Mouse (Mus musculus) CH12.LX (cell line): ENCODE measurements around the gene Mdm4. TPM values are rescaled to one million over a fixed set of nuclear protein-coding genes. Genes with fewer than 3 reads are reported as not detected.

Source experiments
- DNase-seq: peaks from one replicate; pipeline ENCODE4 v3.0.0-alpha.2; 2013; ENCODE audit errors: extremely low read depth
- H3K27ac ChIP-seq: 2 replicates; pipeline ENCODE4 v1.5.1; 2012; ENCODE audit warnings: low read depth, mild to moderate bottlenecking, control low read depth, moderate library complexity; ENCODE audit not compliant: insufficient read depth
- H3K27me3 ChIP-seq: replicated peaks from 2 replicates; pipeline ENCODE3; 2012; ENCODE audit warnings: inconsistent platforms
- H3K36me3 ChIP-seq, 2 experiments: replicated peaks in 1 of 2; 2 replicates each; pipeline versions ENCODE3 to v1.6.1; 2012; ENCODE audit warnings: inconsistent platforms in 1 of 2, low read length in 1 of 2, mild to moderate bottlenecking in 1 of 2, mixed read lengths in 1 of 2, moderate library complexity in 1 of 2; ENCODE audit not compliant: control insufficient read depth in 1 of 2, insufficient read depth in 1 of 2
- H3K4me1 ChIP-seq, 2 experiments: 2 replicates each; pipeline ENCODE4 v1.6.1; 2012; ENCODE audit warnings: inconsistent platforms in 1 of 2, moderate library complexity in 1 of 2; ENCODE audit not compliant: insufficient read depth in 2 of 2, control insufficient read depth in 1 of 2
- H3K4me2 ChIP-seq: 2 replicates; pipeline ENCODE4 v1.6.1; 2012; ENCODE audit warnings: low read depth, mild to moderate bottlenecking, control low read depth; ENCODE audit not compliant: poor library complexity, insufficient read depth, severe bottlenecking
- H3K4me3 ChIP-seq, 3 experiments: fragments of 150-350 bp in 1 of 3; sonication (generic) in 1 of 3; replicated peaks in 1 of 3; 2 replicates each; pipeline versions ENCODE3 to v1.5.1; 2011 to 2012; ENCODE audit warnings: low read depth in 2 of 3, low read length in 2 of 3, mild to moderate bottlenecking in 2 of 3, moderate library complexity in 2 of 3, control low read depth in 1 of 3, improper control_type of control experiment in 1 of 3, inconsistent platforms in 1 of 3, mixed read lengths in 1 of 3; ENCODE audit not compliant: poor library complexity in 1 of 3
- H3K79me2 ChIP-seq: replicated peaks from 2 replicates; pipeline ENCODE4 v1.6.1; 2012; ENCODE audit warnings: mild to moderate bottlenecking, moderate library complexity; ENCODE audit not compliant: control insufficient read depth, poor library complexity, insufficient read depth, severe bottlenecking; ENCODE audit errors: extremely low read depth
- H3K9ac ChIP-seq: 2 replicates; pipeline ENCODE4 v1.6.1; 2012; ENCODE audit warnings: low read depth, mild to moderate bottlenecking, control low read depth, moderate library complexity; ENCODE audit not compliant: insufficient read depth
- H3K9me3 ChIP-seq: replicated peaks from 2 replicates; pipeline ENCODE3; 2012; ENCODE audit warnings: low read length, inconsistent platforms, mixed read lengths
- BHLHE40 ChIP-seq: IDR thresholded peaks from 2 replicates; pipeline ENCODE4 v1.6.1; 2011; ENCODE audit warnings: mild to moderate bottlenecking, low read depth, low read length, improper control_type of control experiment
- CHD1 ChIP-seq: IDR thresholded peaks from 2 replicates; pipeline ENCODE4 v1.6.1; 2012; ENCODE audit warnings: low read depth, low read length, improper control_type of control experiment, inconsistent platforms
- CHD2 ChIP-seq: IDR thresholded peaks from 2 replicates; pipeline ENCODE4 v1.6.1; 2011; ENCODE audit warnings: low read length, improper control_type of control experiment
- CTCF ChIP-seq, 2 experiments: IDR thresholded peaks in 1 of 2; conservative IDR thresholded peaks in 1 of 2; 2 replicates each; pipeline ENCODE4 v1.5.1; 2011 to 2012; ENCODE audit warnings: low read depth in 2 of 2, low read length in 2 of 2, improper control_type of control experiment in 1 of 2, inconsistent platforms in 1 of 2, mild to moderate bottlenecking in 1 of 2, moderate library complexity in 1 of 2
- E2F4 ChIP-seq: IDR thresholded peaks from 2 replicates; pipeline ENCODE4 v1.6.1; 2011; ENCODE audit warnings: low read depth, low read length, improper control_type of control experiment; ENCODE audit not compliant: insufficient replicate concordance
- ELF1 ChIP-seq: IDR thresholded peaks from 2 replicates; pipeline ENCODE4 v1.6.1; 2014; ENCODE audit warnings: low read depth, mild to moderate bottlenecking, inconsistent platforms, low read length, improper control_type of control experiment
- EP300 ChIP-seq: IDR thresholded peaks from 2 replicates; pipeline ENCODE4 v1.6.1; 2011; ENCODE audit warnings: low read length, improper control_type of control experiment
- ETS1 ChIP-seq: conservative IDR thresholded peaks from 2 replicates; pipeline ENCODE4 v1.6.1; 2012; ENCODE audit warnings: low read depth, mild to moderate bottlenecking, inconsistent platforms, low read length, improper control_type of control experiment, moderate library complexity
- GABPA ChIP-seq: IDR thresholded peaks from 2 replicates; pipeline ENCODE4 v1.6.1; 2012; ENCODE audit warnings: low read depth, low read length, improper control_type of control experiment, inconsistent platforms; ENCODE audit not compliant: insufficient replicate concordance
- HCFC1 ChIP-seq: IDR thresholded peaks from 2 replicates; pipeline ENCODE4 v1.6.1; 2012; ENCODE audit warnings: low read depth, mild to moderate bottlenecking, inconsistent platforms, low read length, improper control_type of control experiment
- IRF4 ChIP-seq: IDR thresholded peaks from 2 replicates; pipeline ENCODE4 v1.6.1; 2014; ENCODE audit warnings: low read depth, mild to moderate bottlenecking, inconsistent platforms, low read length, improper control_type of control experiment
- JUN ChIP-seq: IDR thresholded peaks from 2 replicates; pipeline ENCODE4 v1.6.1; 2011; ENCODE audit warnings: low read depth, mild to moderate bottlenecking, low read length, improper control_type of control experiment, moderate library complexity; ENCODE audit not compliant: insufficient read depth
- JUND ChIP-seq: conservative IDR thresholded peaks from 2 replicates; pipeline ENCODE4 v1.6.1; 2011; ENCODE audit warnings: low read depth, low read length, improper control_type of control experiment
- KAT2A ChIP-seq: IDR thresholded peaks from 2 replicates; pipeline ENCODE4 v1.6.1; 2012; ENCODE audit warnings: low read length, improper control_type of control experiment, inconsistent platforms; ENCODE audit not compliant: insufficient replicate concordance
- MAFK ChIP-seq: IDR thresholded peaks from 2 replicates; pipeline ENCODE4 v1.6.1; 2011; ENCODE audit warnings: low read length, improper control_type of control experiment; ENCODE audit not compliant: insufficient replicate concordance
- MAX ChIP-seq: IDR thresholded peaks from 2 replicates; pipeline ENCODE4 v1.6.1; 2011; ENCODE audit warnings: low read length, improper control_type of control experiment
- MAZ ChIP-seq: IDR thresholded peaks from 2 replicates; pipeline ENCODE4 v1.6.1; 2012; ENCODE audit warnings: low read depth, mild to moderate bottlenecking, inconsistent platforms, low read length, improper control_type of control experiment, moderate library complexity
- MEF2A ChIP-seq: IDR thresholded peaks from 2 replicates; pipeline ENCODE4 v1.6.1; 2014; ENCODE audit warnings: low read depth, mild to moderate bottlenecking, inconsistent platforms, low read length, improper control_type of control experiment, borderline replicate concordance
- MXI1 ChIP-seq: IDR thresholded peaks from 2 replicates; pipeline ENCODE4 v1.6.1; 2011; ENCODE audit warnings: mild to moderate bottlenecking, low read depth, low read length, improper control_type of control experiment
- MYC ChIP-seq: IDR thresholded peaks from 2 replicates; pipeline ENCODE4 v1.6.1; 2011; ENCODE audit warnings: low read depth, mild to moderate bottlenecking, improper control_type of control experiment, low read length
- NELFE ChIP-seq: IDR thresholded peaks from 2 replicates; pipeline ENCODE4 v1.6.1; 2011; ENCODE audit warnings: low read depth, low read length, improper control_type of control experiment
- NRF1 ChIP-seq: IDR thresholded peaks from 2 replicates; pipeline ENCODE4 v1.6.1; 2014; ENCODE audit warnings: low read depth, mild to moderate bottlenecking, inconsistent platforms, low read length, improper control_type of control experiment, moderate library complexity
- PAX5 ChIP-seq: IDR thresholded peaks from 2 replicates; pipeline ENCODE4 v1.6.1; 2012; ENCODE audit warnings: low read length, inconsistent platforms, mixed read lengths
- POLR2A ChIP-seq: IDR thresholded peaks from 2 replicates; pipeline ENCODE4 v1.6.1; 2011; ENCODE audit warnings: low read depth, mild to moderate bottlenecking, improper control_type of control experiment, low read length
- POLR2AphosphoS2 ChIP-seq: IDR thresholded peaks from 2 replicates; pipeline ENCODE4 v1.6.1; 2011; ENCODE audit warnings: low read depth, low read length, improper control_type of control experiment
- RAD21 ChIP-seq: IDR thresholded peaks from 2 replicates; pipeline ENCODE4 v1.6.1; 2011; ENCODE audit warnings: low read depth, mild to moderate bottlenecking, low read length, improper control_type of control experiment, moderate library complexity
- RCOR1 ChIP-seq: conservative IDR thresholded peaks from 2 replicates; pipeline ENCODE4 v1.6.1; 2012; ENCODE audit warnings: low read depth, mild to moderate bottlenecking, inconsistent platforms, low read length, improper control_type of control experiment
- SIN3A ChIP-seq: IDR thresholded peaks from 2 replicates; pipeline ENCODE4 v1.6.1; 2012; ENCODE audit warnings: low read length, improper control_type of control experiment, inconsistent platforms
- SMC3 ChIP-seq: IDR thresholded peaks from 2 replicates; pipeline ENCODE4 v1.6.1; 2011; ENCODE audit warnings: low read depth, low read length, improper control_type of control experiment
- TBP ChIP-seq: conservative IDR thresholded peaks from 2 replicates; pipeline ENCODE4 v1.6.1; 2011; ENCODE audit warnings: low read depth, low read length, improper control_type of control experiment
- TCF12 ChIP-seq: IDR thresholded peaks from 2 replicates; pipeline ENCODE4 v1.6.1; 2014; ENCODE audit warnings: low read depth, mild to moderate bottlenecking, inconsistent platforms, low read length, improper control_type of control experiment
- UBTF ChIP-seq: IDR thresholded peaks from 2 replicates; pipeline ENCODE4 v1.6.1; 2012; ENCODE audit warnings: low read depth, mild to moderate bottlenecking, inconsistent platforms, low read length, improper control_type of control experiment, moderate library complexity
- USF1 ChIP-seq: IDR thresholded peaks from 2 replicates; pipeline ENCODE4 v1.6.1; 2014; ENCODE audit warnings: low read depth, mild to moderate bottlenecking, inconsistent platforms, low read length, improper control_type of control experiment
- USF2 ChIP-seq: conservative IDR thresholded peaks from 2 replicates; pipeline ENCODE4 v1.6.1; 2011; ENCODE audit warnings: low read depth, low read length, improper control_type of control experiment
- ZC3H11A ChIP-seq: IDR thresholded peaks from 2 replicates; pipeline ENCODE4 v1.6.1; 2012; ENCODE audit warnings: low read depth, mild to moderate bottlenecking, inconsistent platforms, low read length, improper control_type of control experiment
- ZKSCAN1 ChIP-seq: IDR thresholded peaks from 2 replicates; pipeline ENCODE4 v1.6.1; 2012; ENCODE audit warnings: low read depth, inconsistent platforms, low read length, improper control_type of control experiment, borderline replicate concordance
- ZMIZ1 ChIP-seq: IDR thresholded peaks from 2 replicates; pipeline ENCODE4 v1.6.1; 2012; ENCODE audit warnings: low read depth, mild to moderate bottlenecking, inconsistent platforms, low read length, improper control_type of control experiment
- ZNF384 ChIP-seq: IDR thresholded peaks from 2 replicates; pipeline ENCODE4 v1.6.1; 2012; ENCODE audit warnings: low read depth, low read length, improper control_type of control experiment, inconsistent platforms
- dilution Hi-C: fragments of 300-500 bp; cut with MboI; formaldehyde crosslinking; loops from 2 replicates; pipeline ENCODE4 v1.14.3; 2020; ENCODE audit warnings: low sequenced_read_pairs; ENCODE audit not compliant: extremely low pct_unique_long_range_greater_than_20kb, extremely low pct_ligation_motif_present
- in situ Hi-C: fragments of 300-500 bp; cut with MboI; formaldehyde crosslinking; loops from 3 replicates; pipeline ENCODE4 v1.14.3; 2019; ENCODE audit warnings: low sequenced_read_pairs, low pct_ligation_motif_present, low pct_unique_long_range_greater_than_20kb, mixed read lengths
- polyA plus RNA-seq: library from polyadenylated mRNA; unstranded; fragments of >175 nt; gene quantifications from 2 replicates; pipeline ENCODE4 v1.2.1, GENCODE M21; 2012; ENCODE audit warnings: low read depth; ENCODE audit not compliant: insufficient read length
- total RNA-seq, 2 experiments: library from RNA; depleted of rRNA; stranded (reverse); fragments of 300-350 nt in 1 of 2; fragments of >200 nt in 1 of 2; gene quantifications; 2 replicates each; pipeline ENCODE4 v1.2.3; 2012 to 2014

The Mdm4 gene
- total and polyA plus RNA-seq, 3 experiments: 66.5 to 107 (median 78.9) TPM

GRCm38 (mm10) chr1:133025051-133025795, 5.1 kb downstream of the Mdm4 start:
- Histone ChIP-seq H3K9ac (peak overlapping the region; percentile 81), H3K27me3 (no peaks in the 10 kb centered on the region), H3K4me2 (no peak overlapping the region; the same call in 1 of the 2 replicates), H3K4me1 (peaks cover 0 to 34% of the 10 kb centered on the region in 2 experiments; a peak in 2 of 4 replicates), H3K79me2 (peaks cover 44% of the 10 kb centered on the region), H3K9me3 (peaks cover 3% of the 10 kb centered on the region), H3K4me3 (peak overlapping the region; percentile 71 to 99 (median 78)), H3K36me3 (peaks cover 3 to 6% of the 10 kb centered on the region in 2 experiments), H3K27ac (peak overlapping the region; percentile 84)
- TF ChIP-seq MAFK (no peak), MAX (peak; percentile 75), ZKSCAN1 (no peak; the same call in 1 of the 2 replicates), POLR2A (peak; percentile 81; the same call in 1 of the 2 replicates), EP300 (peak; percentile 52; the same call in 1 of the 2 replicates), GABPA (peak; percentile 69), USF1 (no peak), NELFE (peak; percentile 79), ZC3H11A (no peak), CTCF (conservative IDR thresholded peaks at IDR 0.05 in 1 of 2, IDR thresholded peaks at IDR 0.05 in 1 of 2; ENCODE audit: low read depth in 2 of 2, low read length in 2 of 2) (no peak), KAT2A (peak; percentile 84), CHD1 (no peak; the same call in 1 of the 2 replicates), CHD2 (peak; percentile 95), SIN3A (peak; percentile 95), E2F4 (no peak), MEF2A (no peak; the same call in none of the 2 replicates), TBP (peak; percentile 91), UBTF (0 out of 2 replicates have a peak, but pooled peaks have one; percentile 73), USF2 (no peak), SMC3 (no peak), ETS1 (peak; percentile 41; the same call in 1 of the 2 replicates), BHLHE40 (no peak; the same call in 1 of the 2 replicates), NRF1 (peak; percentile 44), RAD21 (no peak), HCFC1 (peak; percentile 82), JUND (no peak), JUN (no peak), IRF4 (peak; percentile 63), TCF12 (peak; percentile 91), MAZ (peak; percentile 90), MYC (peak; percentile 77), ZNF384 (no peak), RCOR1 (peak; percentile 56; the same call in 1 of the 2 replicates), ZMIZ1 (peak; percentile 88), PAX5 (no peak), MXI1 (no peak), POLR2AphosphoS2 (0 out of 2 replicates have a peak, but pooled peaks have one; percentile 66), ELF1 (peak; percentile 94)
- DNase-seq: peak; percentile 95
- in situ Hi-C loops: loop anchor here (25.0 kb wide), 1 partner anchor 337 kb away; the partner anchor contains the start of genes Etnk2 and Ren1
- dilution Hi-C loops: no loop called here
